Mouse (Mus musculus) lung, adult 18-20 months (tissue): Measurements from ENCODE around the gene Abca2.

Experiments used
- DNase-seq, 2 experiments: peaks; one replicate each; pipeline ENCODE4 v3.0.0; 2022; ENCODE audit warnings: mixed read lengths in 2 of 2

The Abca2 gene

DNA sequence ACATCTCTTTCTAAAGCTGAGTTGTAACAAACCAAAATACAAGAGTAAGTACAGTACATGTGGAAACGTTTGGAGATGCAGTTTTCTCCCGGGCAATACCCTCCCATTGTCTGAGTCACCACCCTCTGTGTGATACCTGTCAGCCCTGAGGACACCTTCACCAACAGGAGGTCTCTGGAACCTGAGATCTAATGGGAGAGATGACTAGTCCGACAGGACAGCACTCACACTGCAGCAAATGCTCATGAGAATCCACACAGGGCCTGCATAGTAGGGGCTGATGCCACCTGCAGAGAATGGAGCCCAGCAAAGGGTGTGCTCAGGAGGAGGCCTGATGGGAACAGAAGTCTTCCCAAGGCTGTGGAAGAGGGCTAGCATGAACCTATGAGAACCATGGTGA is 32.9 kb downstream of the Abca2 start:
- no peak for DNase-seq

GRCm38 (mm10) chr2:25463630-25464029 is 35.1 kb downstream of the Abca2 start:
- DNase-seq = no peak

GRCm38 (mm10) chr2:25465256-25465655 is 36.8 kb downstream of the Abca2 start:
- DNase-seq = no peak

GRCm38 (mm10) chr2:25465816-25466635 is 37.5 kb downstream of the Abca2 start:
- DNase-seq = peak; percentile 7 to 27

DNA sequence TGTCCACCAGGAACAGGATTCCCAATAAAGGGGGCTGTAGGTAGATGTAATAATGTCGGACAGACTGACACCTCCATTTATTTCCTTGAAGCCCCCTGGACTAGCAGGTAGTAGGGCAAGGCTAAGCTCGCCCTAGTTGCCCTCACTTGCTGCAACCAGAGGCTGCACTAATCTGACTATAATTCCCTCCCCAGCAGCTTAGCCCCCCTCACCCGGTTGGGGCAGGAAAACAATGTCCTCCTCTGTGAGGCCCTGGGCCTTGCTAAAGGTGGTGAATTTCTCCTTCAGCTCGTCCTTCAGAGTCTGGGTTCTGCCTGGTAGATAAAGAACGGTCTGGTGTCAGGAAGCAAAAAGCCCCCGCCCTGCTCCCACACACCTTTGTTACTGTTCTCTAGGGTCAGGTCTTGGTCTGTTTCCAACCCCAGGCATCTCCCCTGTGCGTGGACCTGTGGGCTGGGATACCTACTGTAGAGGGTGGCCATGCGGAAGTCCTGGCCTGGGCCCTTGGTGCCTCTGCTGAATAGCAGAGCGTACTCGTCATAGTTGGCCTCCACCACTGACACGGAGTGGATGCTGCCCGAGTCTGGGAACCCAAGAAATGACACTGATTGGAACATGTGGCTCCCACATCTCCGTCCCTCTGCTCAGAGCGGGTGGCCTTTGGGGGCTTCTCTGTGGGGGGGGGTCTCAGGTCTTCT is 39.3 kb downstream of the Abca2 start:
- DNase-seq = no peak

DNA sequence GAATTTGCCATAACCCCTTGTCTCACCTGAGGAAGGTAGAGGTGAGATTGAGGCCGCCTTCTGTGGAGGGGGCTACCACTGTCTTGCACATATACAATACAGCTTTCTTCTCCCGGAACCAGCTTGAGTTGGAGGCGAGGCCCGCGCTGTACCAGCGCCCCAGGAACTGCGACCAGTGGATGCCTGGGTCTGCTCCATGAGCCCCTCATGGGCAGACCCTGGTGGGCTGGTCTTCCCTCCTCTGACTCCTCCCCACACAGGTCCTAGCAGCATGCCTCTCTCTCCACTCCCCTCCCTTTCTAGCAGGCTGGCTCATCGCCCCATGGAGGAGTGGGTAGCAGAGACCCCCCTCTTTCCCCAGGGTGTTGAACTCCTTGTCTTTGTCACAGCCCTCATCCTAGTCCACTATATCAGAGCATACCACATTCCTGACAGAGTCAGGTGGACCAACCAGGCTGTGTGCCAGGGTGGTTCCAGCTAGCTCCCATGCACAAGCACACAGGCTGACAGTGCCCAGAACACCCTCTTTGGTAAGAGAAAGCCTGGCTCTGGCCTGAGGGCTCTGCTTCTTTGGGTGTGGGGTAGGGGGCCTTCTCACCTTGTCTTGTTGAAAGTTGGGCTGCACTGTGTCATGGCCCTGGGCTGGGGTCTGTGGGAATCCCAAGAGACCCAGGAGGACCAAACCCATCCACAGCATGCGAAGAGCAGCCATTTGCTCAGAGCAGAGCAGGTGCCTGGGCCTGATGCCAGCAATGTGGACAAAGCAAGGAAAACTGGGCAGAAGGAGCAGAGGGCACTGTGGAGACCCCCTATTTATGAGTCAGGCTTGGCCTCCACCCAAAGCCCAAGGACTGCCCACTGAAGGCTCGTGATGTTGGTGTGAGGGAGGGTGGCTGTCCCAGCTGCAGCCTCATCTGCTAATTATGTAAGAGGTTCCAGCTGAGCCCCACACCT is 40.7 kb downstream of the Abca2 start:
- DNase-seq = no peak

- no peak for DNase-seq
These were observed 41.5 kb downstream of the Abca2 start, which contains the start of gene Ptgds for GRCm38 (mm10) chr2:25469969-25470368. Ptgds (minus strand) TSS chr2:25470046.

DNA sequence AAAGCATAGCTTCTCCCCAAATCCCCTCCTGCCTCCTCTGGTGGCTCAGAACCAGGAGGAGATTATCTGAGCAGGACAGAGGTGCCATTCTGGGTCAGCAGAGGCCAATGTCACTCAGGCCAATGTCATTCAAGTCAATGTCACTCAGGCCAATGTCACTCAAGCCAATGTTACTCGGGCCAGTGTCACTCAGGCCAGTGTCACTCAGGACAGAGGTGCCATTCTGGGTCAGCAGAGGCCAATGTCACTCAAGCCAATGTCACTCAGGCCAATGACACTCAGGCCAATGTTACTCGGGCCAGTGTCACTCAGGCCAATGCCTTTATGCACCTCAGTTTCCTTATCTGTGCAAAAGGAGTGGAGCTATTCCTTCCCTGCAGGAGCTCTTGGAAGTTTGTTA is 44.0 kb downstream of the Abca2 start:
- no peak for DNase-seq

DNA sequence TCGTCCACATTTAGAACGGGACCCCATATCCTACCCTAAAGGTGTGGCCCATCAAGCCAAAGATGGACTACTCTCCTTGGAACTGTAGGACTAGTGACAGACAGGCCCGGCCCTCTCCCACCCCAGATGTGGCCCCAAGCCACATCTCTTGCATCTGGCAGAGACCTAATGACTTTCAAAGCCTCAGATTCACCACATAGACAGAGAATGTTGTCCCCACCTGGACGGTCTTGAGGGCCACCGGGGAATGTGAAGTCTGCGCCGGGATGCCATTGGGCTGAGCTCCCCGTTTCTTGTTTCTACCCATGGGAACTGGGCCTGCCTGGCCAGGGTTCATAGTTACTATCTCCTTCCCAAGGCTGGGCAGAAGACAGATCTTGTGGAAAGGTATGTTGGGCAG is 49.0 kb downstream of the Abca2 start:
- DNase-seq = no peak

GRCm38 (mm10) chr2:25477967-25478675 is 49.6 kb downstream of the Abca2 start:
- DNase-seq = no peak

GRCm38 (mm10) chr2:25479551-25480311 is 51.2 kb downstream of the Abca2 start:
- DNase-seq = no peak

DNA sequence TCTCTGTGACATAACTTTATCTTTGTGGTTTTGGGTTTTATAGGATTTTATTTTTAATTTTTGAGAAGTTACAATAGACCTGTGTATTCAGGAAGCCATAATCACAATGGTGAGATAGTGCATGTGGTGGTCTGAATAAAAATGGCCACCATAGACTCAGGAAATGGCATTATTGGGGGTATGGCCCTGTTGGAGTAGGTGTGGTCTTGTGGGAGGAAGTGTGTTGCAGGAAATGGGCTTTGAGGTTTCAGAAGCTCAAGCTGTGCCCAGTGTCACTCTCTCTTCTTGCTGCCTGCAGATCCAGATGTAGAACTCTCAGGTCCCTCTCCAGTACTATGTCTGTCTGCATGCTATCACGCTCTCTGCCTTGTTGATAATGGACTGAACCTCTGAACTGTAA is 52.0 kb downstream of the Abca2 start:
- no peak for DNase-seq

- DNase-seq = peak in 1 of 2 experiments; percentile 38
These were observed 54.5 kb downstream of the Abca2 start for GRCm38 (mm10) chr2:25482969-25483368.

DNA sequence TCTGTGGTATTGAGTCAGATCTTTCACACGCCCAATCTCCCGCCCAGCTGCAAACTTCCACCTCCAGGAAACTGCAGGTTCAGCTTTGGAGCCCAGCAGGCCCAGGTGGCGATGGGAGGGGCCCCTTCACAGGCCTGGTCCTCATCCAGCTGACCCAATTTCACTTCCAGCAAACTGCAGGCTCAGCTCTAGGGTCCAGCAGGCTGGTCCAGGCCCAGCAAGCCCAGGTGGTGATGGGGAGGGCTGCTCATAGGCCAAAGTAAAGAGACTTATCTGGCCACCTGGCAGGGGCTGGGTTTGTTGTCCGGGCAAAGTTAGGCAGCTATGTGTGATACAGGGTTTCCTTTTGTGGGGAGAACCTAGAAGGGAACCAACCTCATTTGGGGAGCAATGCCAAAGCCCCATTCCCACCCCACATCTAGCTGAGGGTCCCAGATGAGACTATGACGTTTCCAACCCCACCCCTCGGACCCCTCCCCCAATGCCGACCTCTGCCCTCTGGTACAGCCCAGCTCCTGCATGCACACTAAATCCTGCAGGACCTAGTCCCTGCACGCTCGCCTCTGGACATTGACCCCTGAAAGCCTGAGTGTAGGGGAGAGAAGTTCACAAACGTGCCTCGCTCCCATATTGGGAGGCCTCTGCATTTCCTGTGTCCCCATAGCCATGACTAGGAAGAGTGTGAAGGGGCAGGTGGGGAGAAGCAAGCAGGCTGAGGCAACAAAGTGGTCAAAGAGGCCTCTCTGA is 56.6 kb downstream of the Abca2 start:
- DNase-seq = no peak

DNA sequence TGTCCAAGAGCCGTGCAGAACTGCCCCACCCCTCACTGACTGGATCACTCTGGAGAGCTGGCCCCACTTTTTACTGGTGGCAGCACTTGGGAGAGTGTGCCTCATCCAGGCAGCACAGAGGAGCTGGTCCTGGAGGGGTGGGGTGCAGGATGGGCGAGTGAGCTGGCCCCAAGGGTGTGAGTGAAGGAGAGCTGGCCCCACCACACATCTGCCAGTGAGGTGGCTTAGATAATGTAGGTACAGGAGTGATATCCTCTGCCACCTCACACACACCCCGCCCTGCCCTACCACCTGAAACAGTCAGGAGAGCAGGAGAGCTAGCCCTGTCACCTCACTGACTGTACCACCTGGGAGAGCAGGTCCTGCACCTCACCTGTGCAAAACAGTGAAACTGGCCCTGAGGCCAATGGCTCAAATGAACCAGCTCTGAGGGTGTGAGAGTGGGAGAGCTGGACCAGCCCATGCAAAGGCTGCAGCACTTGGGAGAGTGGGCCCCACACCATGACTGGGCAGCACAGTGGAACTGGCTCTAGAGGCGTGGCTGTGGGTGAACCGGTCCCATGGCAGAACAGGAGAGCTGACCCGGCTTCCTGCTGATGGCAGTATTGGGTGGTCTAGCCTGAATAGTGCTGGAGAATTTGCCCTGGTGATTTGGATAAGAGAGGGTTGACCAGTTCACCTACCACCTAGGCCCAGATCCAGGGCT is 59.6 kb downstream of the Abca2 start:
- no peak for DNase-seq

GRCm38 (mm10) chr2:25488671-25489068 is 60.2 kb downstream of the Abca2 start:
- DNase-seq = no peak

DNA sequence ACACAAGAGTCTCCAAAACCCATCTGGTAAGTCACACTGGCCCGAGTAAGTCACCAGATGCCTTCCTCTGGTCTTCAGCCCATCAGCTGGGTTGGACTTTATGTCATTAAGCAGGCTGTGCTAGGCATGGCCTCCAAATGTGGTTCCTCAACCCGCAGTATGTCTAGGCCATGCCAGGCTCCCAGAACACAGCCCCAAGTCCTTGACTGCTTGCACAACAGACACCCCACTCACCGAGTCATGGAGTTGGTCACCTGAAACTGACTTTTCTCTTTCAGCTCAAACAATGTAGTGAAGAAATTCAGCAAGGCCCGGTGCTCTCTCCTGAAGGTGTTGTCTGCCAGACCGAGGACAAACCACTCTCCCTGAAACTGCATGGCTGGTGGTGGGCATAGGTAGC is 64.5 kb downstream of the Abca2 start:
- no peak for DNase-seq

- no peak for DNase-seq
These were observed 65.0 kb downstream of the Abca2 start, which contains the start of gene Lcn12 for GRCm38 (mm10) chr2:25493476-25493961. Lcn12 (minus strand) TSS chr2:25493911.

- DNase-seq = no peak
These were observed 68.0 kb downstream of the Abca2 start for GRCm38 (mm10) chr2:25496462-25496861.
